Mouse (Mus musculus): Measurements from ENCODE around the gene Ccdc97. TPM values are rescaled to one million over a fixed set of nuclear protein-coding genes. Genes with fewer than 3 reads are reported as not detected.

The Ccdc97 gene
- polyA plus RNA-seq, 1 experiment = 33.2 TPM

- peaks cover 6% of the 10 kb centered on the region for H3K27me3 ChIP-seq (ENCODE audit: control insufficient read depth, insufficient read depth, insufficient read length)
- H3K79me3 ChIP-seq (ENCODE audit: low read depth) = no peaks in the 10 kb centered on the region
- no peak overlapping the region for H3K4me3 ChIP-seq (ENCODE audit: insufficient read depth, poor library complexity, severe bottlenecking)
- peaks cover 7% of the 10 kb centered on the region for H3K36me3 ChIP-seq (ENCODE audit: control insufficient read depth, insufficient read depth)
- no peak for TF ChIP-seq MYOG (IDR thresholded peaks at IDR 0.05; ENCODE audit: control insufficient read depth, extremely low read depth, insufficient read length)
- no peak for TF ChIP-seq CTCF (IDR thresholded peaks at IDR 0.05; ENCODE audit: control insufficient read depth, insufficient read depth, insufficient read length)
- no peak for TF ChIP-seq FOSL1 (IDR thresholded peaks at IDR 0.05; ENCODE audit: insufficient read depth, low read length, poor library complexity, severe bottlenecking)
- no peak for TF ChIP-seq USF1 (IDR thresholded peaks at IDR 0.05; ENCODE audit: low read depth)
- H3ac ChIP-seq (ENCODE audit: control insufficient read depth, insufficient read length, low read depth) = no peak overlapping the region
- no peaks in the 10 kb centered on the region for H3K79me2 ChIP-seq (ENCODE audit: control insufficient read depth, insufficient read depth)
Observed at GRCm38 (mm10) chr7:25669631-25670030, 49.3 kb downstream of the Ccdc97 start.

- Histone ChIP-seq H3K4me3 (ENCODE audit: insufficient read depth, poor library complexity, severe bottlenecking) (no peak overlapping the region), H3K79me3 (ENCODE audit: low read depth) (no peaks in the 10 kb centered on the region), H3K36me3 (ENCODE audit: control insufficient read depth, insufficient read depth) (peaks cover 11% of the 10 kb centered on the region), H3K79me2 (ENCODE audit: control insufficient read depth, insufficient read depth) (no peaks in the 10 kb centered on the region), H3K27me3 (ENCODE audit: control insufficient read depth, insufficient read depth, insufficient read length) (peaks cover under 1% of the 10 kb centered on the region), H3ac (ENCODE audit: control insufficient read depth, insufficient read length, low read depth) (no peak overlapping the region)
- no peak for TF ChIP-seq FOSL1 (IDR thresholded peaks at IDR 0.05; ENCODE audit: insufficient read depth, low read length, poor library complexity, severe bottlenecking)
Observed at GRCm38 (mm10) chr7:25669158-25669557, 49.7 kb downstream of the Ccdc97 start.

- Histone ChIP-seq H3K36me3 (ENCODE audit: control insufficient read depth, insufficient read depth) (peaks cover 17% of the 10 kb centered on the region), H3K79me2 (ENCODE audit: control insufficient read depth, insufficient read depth) (no peaks in the 10 kb centered on the region), H3K4me3 (ENCODE audit: insufficient read depth, poor library complexity, severe bottlenecking) (no peak overlapping the region), H3K79me3 (ENCODE audit: low read depth) (peaks cover 2% of the 10 kb centered on the region), H3K27me3 (ENCODE audit: control insufficient read depth, insufficient read depth, insufficient read length) (no peaks in the 10 kb centered on the region), H3ac (ENCODE audit: control insufficient read depth, insufficient read length, low read depth) (no peak overlapping the region)
- TF ChIP-seq MYOD1 (IDR thresholded peaks at IDR 0.05; ENCODE audit: control insufficient read depth, insufficient read length, low read depth) (no peak), MAX (IDR thresholded peaks at IDR 0.05) (no peak), MYOG (IDR thresholded peaks at IDR 0.05; ENCODE audit: control insufficient read depth, extremely low read depth, insufficient read length) (no peak), CTCF (IDR thresholded peaks at IDR 0.05; ENCODE audit: control insufficient read depth, insufficient read depth, insufficient read length) (no peak), USF1 (IDR thresholded peaks at IDR 0.05; ENCODE audit: low read depth) (no peak), FOSL1 (IDR thresholded peaks at IDR 0.05; ENCODE audit: insufficient read depth, low read length, poor library complexity, severe bottlenecking) (no peak), CEBPB (IDR thresholded peaks at IDR 0.05; ENCODE audit: low read depth) (no peak)
Observed at GRCm38 (mm10) chr7:25666381-25666780, 52.5 kb downstream of the Ccdc97 start.

Other genes with a start within 250 kb of the Ccdc97 start
- gene Ceacam1, start 241.5 kb downstream of the Ccdc97 start, polyA plus RNA-seq (2012; fragmentation: generic; extraction: Trizol) = 0.06 TPM
- gene Ceacam2, start 179.2 kb downstream of the Ccdc97 start, polyA plus RNA-seq (2012; fragmentation: generic; extraction: Trizol) = not detected
- not detected for gene Erich4, start 103.2 kb downstream of the Ccdc97 start, polyA plus RNA-seq (2012; fragmentation: generic; extraction: Trizol)
- gene Dmac2, start 99.7 kb downstream of the Ccdc97 start, polyA plus RNA-seq (2012; fragmentation: generic; extraction: Trizol) = 12.2 TPM
- gene B3gnt8, start 92.4 kb downstream of the Ccdc97 start, polyA plus RNA-seq (2012; fragmentation: generic; extraction: Trizol) = 0.96 TPM
- gene Bckdha, start 60.1 kb downstream of the Ccdc97 start, polyA plus RNA-seq (2012; fragmentation: generic; extraction: Trizol) = 21.3 TPM
- gene Exosc5, start 59.9 kb downstream of the Ccdc97 start, polyA plus RNA-seq (2012; fragmentation: generic; extraction: Trizol) = 53.2 TPM
- 0.18 TPM for gene Tmem91, start 43.9 kb downstream of the Ccdc97 start, polyA plus RNA-seq (2012; fragmentation: generic; extraction: Trizol)
- 33.0 TPM for gene B9d2, start 38.3 kb downstream of the Ccdc97 start, polyA plus RNA-seq (2012; fragmentation: generic; extraction: Trizol)
- gene Tgfb1, start 32.1 kb downstream of the Ccdc97 start, polyA plus RNA-seq (2012; fragmentation: generic; extraction: Trizol) = 108 TPM
- gene Hnrnpul1, start 35.7 kb upstream of the Ccdc97 start, polyA plus RNA-seq (2012; fragmentation: generic; extraction: Trizol) = 84.0 TPM
- gene Axl, start 69.6 kb upstream of the Ccdc97 start, polyA plus RNA-seq (2012; fragmentation: generic; extraction: Trizol) = 270 TPM
- 0.15 TPM for gene Cyp2s1, start 97.8 kb upstream of the Ccdc97 start, polyA plus RNA-seq (2012; fragmentation: generic; extraction: Trizol)
- not detected for gene Cyp2b10, start 178.5 kb upstream of the Ccdc97 start, polyA plus RNA-seq (2012; fragmentation: generic; extraction: Trizol)

All from C2C12 (cell line).